Mouse (Mus musculus) left cerebral cortex, adult 8-10 months (tissue): ENCODE results near the gene Prss33. TPM values are rescaled to one million over a fixed set of nuclear protein-coding genes. Genes with fewer than 3 reads are reported as not detected.
"Not testable (repeated sequence)": the region's sequence is repeated elsewhere in the genome, so short reads cannot be mapped to it uniquely, and the experiment has no call there.

Experiments used
- DNase-seq, 2 experiments: peaks; one replicate each; pipeline ENCODE4 v3.0.0; 2022; ENCODE audit warnings: low spot score in 2 of 2
- total RNA-seq, 4 experiments: library from RNA; stranded (reverse); gene quantifications; 2 replicates each; pipeline ENCODE4 v1.2.4; 2022

Prss33 gene
- total RNA-seq: under 1 TPM in 1 of 4 experiments, not detected in 3; 0.30 TPM

DNA sequence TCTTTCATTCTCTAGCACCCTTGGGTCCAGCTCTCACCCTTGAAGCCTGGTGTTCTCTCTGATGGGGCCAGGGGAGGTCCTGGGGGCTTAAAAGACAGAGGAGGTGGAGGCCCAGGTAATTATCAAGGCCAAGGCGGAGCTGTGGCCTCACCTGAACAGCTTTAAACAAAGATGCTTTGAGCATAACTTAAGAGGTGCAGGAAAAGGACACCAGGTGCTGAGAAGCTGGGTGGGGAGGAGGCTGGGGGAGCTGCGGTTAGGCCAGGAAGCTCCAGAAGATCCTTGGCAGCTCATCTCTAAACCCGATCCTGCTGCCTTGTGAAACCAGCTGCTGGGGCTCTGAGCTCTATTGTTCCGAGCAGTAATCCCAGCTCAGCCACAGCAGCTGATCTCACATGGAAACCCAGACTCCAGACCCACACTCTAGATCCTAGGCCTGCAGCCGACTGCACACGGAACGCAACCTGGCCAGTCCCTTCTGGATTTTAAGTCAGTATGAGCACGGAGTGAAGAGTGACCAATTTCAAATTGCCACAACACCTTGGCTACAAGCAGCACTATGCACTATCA, at the start of gene Prss33:
Gene Prss33 (minus strand): TSS at position 51 of the 570 bp plus-strand sequence.
- DNase-seq: no peak

DNA sequence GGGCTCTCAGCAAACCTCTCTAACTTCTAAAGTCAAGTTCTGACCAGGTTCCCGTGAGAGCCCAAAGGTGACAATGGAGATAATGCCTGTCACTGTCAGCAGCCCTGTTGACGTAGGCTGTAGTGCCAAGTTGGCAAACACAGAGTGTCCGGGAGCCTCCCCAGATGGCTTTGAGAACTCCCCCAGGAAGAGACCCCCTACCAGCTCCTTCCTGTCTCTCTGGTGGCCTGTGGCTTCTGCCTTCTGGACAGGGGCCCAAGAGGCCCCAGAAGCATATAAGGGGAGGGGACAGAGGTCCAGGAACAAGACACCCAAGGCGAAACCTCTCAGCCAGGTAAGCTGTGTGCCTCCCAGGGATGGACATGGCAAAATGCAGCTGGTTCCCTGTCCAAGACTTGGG, 44.7 kb upstream of the Prss33 start, which contains the start of the genes Dcpp1 and Dcpp2:
Gene Dcpp1 (plus strand): TSS at position 301 of the 400 bp plus-strand sequence.
Gene Dcpp2 (plus strand): TSS at position 305 of the 400 bp plus-strand sequence.
- DNase-seq: not testable (repeated sequence)

DNA sequence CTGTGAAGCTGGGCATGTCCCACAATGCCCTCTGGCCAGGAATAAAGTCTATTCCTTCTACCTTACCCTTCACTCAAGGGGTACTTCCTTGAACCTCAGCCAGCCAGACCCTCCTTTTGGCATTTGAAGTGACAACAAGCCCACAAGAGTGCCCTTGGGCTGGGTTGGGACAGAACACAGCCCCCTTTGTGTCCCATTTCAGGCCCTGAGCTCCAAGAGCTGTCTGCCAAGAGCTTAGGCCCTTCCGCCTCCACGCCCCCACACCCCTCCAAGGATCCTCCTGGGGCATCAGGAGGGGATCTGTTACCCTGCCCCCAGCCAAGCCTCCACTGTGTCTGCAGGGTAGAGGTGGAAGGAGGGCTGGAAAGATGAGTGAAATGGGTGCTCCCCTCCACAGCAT, 41.3 kb upstream of the Prss33 start:
- no peak for DNase-seq

DNA sequence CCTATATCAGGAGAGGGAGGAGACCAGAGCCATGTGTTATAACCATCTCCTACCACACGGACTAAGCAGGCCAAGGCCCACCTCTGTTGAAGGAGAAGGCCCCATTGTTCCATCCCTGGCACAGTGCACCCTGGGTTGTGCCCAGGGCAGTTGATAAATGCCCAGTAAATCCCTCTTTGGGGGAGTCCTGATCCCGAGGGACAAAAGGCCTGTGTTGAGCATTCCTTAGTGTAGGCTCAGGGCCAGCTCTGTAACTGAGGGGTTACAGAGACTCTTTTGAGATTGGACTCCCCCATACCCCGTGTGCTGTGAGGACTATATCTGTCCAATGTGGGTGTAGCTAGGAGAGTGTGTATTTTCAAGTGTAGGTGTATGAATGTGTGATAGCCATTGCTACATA, 40.9 kb upstream of the Prss33 start:
- DNase-seq: peak in 1 of 2 experiments; percentile 32

DNA sequence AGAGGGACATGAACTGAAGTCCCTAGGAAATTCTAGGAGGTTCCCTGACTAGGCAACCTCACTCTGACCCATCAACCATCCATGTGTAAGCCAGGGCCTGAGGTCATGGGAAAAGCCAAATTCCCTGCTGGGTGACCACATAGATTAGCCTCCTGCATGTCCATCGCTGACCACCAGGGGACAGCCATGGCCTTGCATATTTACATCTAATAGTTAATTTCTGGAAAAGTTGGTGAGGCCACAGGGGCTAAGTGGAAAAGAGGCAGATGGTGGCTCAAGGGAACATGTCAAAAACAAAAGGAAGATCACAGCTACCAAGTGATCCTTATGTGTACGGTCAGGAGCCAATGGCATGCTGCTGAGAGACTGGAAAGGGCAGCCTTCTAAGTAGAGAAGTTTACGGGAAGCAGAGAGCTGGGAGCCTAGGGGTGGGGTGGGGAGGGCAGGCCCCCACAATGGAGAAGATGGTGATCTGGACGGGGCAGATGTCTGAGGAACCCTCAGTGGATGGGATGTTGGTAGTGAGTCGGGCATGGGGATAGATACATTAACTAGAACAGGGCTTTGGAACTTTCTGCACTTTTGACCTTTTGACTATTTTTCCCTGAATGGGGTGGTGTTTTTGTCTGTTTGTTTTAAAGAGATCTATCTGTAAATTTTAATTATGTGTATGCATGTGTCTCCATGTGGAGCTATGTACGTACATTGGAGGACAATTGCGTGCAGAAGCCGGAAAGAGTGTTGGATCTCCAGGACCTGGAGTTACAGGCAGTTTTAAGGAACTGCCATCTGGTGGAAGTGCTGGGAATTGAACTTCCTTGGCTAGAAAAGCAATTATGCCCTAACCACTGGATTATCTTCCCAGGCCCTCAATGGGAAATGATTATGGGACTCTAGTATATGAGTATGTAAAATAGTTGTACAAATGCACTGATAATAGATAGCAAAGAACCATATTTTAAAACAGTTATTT, 38.3 kb upstream of the Prss33 start:
- DNase-seq: no peak

DNA sequence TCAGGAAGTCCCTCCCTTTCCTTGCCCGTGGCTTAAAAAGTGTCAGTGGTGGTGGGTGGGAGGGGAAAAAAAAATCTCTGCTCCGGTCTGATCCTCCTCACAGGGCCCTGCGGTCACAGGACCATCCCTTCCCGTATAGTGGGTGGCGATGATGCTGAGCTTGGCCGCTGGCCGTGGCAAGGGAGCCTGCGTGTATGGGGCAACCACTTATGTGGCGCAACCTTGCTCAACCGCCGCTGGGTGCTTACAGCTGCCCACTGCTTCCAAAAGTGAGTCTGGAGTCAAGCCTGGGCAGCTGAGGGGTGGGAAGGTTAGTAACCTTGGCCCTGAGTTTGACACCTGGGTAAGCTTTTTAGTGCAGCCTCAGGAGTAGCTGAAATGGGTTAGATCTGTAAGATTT, 32.7 kb upstream of the Prss33 start:
- no peak for DNase-seq

DNA sequence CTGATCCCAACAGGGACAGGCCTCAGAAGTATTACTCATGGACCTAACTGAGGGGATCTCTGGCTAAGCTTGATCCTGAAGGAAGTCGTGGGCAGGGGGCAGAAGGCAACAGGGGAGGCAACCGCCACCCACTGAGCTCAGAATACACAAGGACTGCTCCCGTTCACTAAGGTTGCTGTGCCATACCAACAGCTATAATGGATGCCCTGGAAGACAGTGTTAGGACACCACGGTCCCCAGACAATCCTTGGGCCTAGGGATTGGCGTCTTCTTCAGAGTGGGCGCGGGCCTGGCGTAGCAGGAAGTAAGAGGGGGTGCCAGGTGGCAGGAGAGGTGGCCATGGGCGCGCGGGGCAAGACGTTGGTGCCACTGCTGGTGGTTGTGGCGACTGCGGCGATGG, 31.9 kb upstream of the Prss33 start, which contains the start of gene Prss21:
Gene Prss21 (plus strand): TSS at position 301 of the 400 bp plus-strand sequence.
- no peak for DNase-seq

DNA sequence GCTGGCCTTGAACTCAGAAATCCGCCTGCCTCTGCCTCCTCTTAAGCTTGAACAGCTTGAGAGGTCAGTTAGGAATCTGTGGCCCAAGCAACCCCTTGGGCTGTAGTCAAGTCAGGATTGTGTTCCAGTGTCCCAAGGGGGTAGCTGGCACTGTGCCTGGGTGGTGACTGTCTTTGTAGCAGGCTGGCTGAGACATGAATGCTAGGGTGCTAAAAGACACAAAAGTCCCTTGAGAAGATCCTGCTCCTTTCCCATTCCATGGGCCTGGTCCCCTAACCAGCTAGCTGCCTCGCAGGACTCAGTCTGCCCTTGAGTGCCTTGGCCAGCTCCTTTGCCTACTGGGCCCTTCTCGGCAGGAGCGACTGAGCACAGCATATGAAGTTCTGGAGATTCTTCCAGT, 27.1 kb upstream of the Prss33 start:
- no peak for DNase-seq

DNA sequence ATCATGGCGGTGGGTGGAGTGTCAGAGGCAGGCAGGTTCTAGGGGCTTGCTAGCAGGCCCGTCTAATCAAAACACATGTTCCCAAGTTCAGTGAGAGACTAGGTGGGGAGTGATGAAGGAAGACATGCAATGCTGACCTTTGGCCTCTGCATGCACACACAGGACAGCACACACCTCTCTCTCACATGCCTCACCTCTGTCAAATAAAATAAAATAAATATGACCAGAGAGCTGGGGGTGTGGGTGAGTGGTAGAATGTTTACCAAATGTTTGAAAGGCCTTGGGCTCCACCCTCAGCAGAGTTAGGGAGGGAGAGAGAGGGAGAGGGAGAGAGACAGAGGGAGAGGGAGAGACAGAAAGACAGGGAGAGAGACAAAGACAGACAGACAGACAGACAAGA, 22.1 kb upstream of the Prss33 start:
- no peak for DNase-seq

DNA sequence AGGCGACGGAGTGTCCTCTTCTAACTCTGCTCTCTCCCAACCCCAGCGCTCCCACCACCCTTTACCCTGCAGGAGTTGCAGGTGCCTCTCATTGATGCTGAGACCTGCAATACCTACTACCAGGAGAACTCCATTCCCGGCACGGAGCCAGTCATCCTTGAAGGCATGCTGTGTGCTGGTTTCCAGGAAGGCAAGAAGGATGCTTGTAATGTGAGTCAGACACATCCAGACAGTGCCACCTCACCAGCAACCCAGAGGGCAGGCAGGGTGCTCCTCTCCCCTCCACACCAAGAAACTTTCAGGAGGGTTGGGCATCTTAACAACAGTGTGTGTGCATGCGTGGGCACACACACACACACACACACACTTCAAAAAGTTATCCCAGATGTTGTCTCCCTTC, 21.3 kb upstream of the Prss33 start:
- DNase-seq: no peak

DNA sequence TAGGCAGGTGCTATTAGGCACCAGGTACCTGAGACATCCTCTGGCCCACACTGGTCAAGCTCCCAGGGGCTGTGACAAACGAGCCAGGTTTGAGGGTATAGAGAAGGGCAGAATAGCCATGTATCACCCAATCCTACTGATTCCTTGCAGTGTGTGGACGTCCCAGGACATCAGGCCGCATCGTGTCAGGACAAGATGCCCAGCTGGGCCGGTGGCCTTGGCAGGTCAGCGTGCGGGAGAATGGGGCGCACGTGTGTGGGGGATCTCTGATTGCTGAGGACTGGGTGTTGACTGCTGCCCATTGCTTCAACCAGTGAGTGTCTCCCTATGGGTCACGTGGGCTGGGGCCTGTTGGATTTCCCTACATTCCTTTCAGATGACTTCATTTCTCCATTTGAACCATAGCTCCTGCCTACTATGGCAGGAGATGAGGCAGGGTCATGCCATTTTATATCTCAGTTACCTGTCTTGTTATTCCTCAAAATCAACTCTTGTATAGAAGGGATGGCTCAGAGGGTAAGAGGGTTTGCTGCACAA, 18.4 kb upstream of the Prss33 start:
- no peak for DNase-seq

DNA sequence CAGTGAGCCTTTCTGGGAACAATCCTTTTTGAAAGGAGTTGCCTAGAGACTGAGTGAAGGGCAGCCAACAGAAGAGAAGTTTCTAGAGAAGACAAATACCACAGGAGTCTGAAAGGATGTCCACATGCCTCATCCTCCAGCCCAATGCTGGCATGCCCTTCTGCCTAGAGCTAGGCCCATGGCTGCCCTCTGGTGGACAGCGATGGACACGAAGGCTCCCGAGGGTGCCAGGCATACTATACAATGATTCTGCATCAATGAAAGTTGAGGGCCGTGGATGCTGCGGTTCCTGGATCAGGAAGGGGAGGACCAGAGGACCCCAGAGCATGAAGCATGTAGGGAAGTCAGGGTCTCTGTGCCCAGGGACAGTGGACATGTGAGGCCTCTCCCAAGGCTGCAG, 17.4 kb upstream of the Prss33 start:
- no peak for DNase-seq

DNA sequence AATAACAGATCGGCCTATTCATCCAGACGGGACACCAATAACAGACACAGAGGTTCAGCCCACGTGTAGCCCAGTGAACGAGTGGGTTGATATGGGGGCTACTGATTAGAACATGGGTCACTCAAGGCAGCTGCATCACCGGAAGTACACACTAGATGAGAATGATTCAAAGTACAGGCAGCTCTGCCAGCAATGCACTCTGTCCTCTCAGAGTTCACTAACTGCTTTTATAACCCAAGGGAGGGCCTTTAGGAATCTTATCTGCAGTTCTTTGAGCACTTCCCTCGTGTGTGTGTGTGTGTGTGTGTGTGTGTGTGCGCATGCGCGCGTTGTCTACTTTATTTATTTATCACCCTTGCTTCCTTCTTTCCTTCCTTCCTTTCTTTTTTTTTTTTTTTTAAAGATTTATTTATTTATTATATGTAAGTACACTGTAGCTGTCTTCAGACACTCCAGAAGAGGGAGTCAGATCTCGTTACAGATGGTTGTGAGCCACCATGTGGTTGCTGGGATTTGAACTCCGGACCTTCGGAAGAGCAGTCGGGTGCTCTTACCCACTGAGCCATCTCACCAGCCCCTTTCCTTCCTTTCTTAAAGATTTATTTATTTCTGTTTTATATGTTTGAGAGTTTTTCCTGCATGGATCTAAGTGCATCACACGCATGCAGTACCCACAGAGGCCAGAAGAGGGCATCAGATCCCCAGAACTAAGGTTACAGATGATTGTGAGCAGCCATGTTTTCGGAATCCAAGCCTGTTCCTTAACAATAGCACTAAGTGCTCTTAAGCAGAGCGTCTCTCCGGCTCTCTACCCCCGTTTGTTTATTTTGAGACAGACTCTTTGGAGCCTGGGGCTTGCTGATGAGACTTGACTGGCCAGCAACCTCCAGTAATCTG, 15.2 kb upstream of the Prss33 start:
- DNase-seq: peak in 1 of 2 experiments; percentile 57

DNA sequence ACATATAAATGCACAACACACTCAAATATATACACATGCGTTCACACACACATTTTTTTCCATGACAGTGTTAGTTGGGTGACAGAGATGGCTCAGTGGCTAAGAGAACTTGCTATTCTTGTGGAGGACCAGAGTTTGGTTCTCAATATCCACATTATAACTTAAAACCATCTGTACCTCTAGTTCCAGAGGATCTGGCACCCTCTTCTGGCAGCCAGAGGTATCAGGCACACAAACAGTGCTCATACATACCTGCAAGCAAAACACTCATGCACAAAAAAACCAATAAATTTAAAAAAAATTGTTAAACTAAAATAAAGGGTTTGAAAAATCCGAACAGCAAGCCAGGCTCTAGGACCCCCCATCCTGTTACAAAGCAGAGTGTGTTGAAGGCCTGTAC, 14.2 kb upstream of the Prss33 start:
- no peak for DNase-seq

DNA sequence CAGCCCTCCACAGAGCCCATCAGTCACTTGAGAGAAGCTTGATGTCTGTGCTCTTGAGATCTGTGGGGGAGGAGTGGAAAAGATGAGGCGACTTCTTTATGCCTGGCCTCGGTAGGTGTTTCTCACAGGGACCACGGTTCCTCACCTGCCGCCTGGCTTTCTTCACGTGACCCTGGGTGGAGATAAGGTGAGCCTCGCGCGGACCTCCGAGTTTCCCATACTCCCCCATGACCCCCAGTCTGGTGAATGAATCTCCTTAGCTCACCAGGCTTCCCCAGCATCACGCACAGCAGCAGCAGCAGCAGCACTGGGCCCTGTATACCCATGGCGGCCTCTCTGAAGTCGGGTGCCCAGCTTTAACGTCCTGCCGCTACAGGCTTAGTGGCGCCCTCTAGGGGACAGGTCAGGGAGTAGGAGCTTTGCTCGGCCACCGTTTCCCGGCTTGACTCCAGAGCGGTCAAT, 8.0 kb upstream of the Prss33 start, which contains the start of the genes Prss32 and Prss41:
Gene Prss32 (plus strand): TSS at position 44 of the 462 bp plus-strand sequence.
Gene Prss41 (minus strand): TSS at position 361 of the 462 bp plus-strand sequence.
- no peak for DNase-seq

DNA sequence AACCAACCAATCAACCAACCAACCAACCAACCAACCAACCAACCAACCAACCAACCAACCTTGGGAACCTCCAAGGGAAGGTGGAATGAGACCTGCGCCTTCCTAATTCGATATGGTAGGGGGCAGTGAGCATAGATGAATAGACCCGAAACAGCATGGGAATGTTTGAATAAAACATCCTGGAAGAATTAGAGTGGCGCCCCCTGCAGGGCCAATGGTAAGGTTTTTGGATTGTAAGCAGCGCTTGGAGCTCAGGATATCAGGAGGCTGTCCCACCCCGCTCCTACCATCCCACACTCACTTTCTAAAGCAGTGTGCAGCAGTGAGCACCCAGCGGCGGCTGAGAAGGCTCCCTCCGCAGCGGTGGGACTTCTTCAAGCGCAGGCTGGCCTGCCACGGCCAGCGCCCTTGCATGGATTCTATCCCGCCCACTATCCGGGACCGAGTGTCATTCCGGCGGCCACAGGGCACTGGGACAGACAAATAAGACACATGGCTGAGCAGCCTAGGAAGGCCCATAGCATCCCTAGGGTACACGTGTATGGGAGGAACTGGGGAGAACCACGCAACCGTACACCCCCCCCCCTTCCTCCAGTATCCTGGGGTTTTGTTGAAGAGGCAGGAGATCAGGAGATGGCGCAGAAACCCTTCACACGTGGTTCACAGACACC, 7.4 kb upstream of the Prss33 start:
- DNase-seq: no peak

DNA sequence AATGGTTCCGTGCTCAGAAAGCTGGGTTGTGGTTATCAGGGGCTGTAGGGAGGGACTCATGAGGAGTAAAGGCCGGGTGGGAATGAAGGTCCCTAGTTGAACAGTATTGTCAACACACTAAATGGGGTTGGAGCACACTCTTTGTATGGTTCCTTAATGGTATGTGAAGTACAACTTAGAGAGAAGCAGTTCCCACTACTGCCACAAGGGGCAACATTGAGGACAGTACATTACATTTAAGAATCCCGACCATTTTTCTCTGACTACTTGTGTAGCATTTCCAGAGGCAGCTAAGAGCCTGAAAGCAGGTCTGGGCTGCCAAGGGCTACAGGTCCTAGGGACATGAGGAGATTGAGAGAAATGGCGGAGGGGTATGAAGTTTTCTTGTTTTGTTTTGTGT, 5.3 kb upstream of the Prss33 start:
- no peak for DNase-seq

DNA sequence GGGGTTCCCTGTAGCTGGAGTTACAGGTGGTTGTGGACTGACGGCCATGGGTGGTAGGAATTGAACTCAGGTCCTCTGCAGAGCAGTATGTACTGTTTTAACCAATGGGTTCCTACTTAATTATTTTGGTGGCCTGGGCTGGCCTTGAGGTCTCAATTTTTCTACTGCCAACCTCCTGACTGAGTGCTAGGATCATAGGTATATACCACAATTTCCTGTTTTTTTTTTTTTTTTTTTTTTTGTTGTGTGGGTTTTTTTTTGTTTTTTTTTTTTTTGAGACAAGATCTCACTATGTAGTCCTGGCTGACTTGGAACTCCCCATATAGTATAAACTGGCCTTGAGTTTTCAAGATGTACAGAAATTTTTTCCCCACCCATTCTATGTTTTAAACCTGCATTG, 4.7 kb downstream of the Prss33 start:
- no peak for DNase-seq

DNA sequence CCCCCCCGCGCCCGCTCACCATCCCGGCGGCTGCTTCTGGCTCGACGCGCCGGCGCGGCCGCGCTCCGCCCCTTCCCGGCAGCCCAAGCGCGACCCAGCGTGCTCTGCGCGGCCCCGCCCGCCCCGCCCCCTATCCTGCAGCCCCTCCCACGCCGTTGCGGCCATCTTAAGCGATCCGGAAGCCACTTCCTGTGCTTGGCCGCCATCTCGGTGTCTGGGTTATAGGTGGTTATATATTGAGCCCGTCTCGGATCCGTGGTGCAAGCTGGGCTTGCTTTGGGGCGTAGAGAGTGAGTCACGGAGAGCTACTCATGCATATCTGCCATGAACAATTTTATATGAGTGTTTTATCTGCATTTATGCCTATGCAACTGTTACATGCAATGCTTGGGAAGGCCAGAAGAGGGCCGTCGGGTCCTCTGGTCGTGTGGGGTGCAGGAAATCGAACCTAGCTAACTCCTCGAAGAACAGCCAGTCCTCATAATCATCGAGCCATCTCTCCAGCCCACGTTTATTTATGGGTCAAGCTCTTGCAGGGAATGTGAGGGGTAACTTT, 6.7 kb downstream of the Prss33 start, which contains the start of gene Elob:
Gene Elob (minus strand): TSS at position 73 of the 556 bp plus-strand sequence.
- DNase-seq: peak; percentile 81 to 88
